Mouse (Mus musculus): Measurements from ENCODE around the gene Gzmf. TPM values are rescaled to one million over a fixed set of nuclear protein-coding genes. Genes with fewer than 3 reads are reported as not detected.
"Not testable (repeated sequence)": the region's sequence is repeated elsewhere in the genome, so short reads cannot be mapped to it uniquely, and the experiment has no call there.

Gzmf gene
- polyA plus RNA-seq, 1 experiment from 2014 or later: not detected

- no peak for ATAC-seq (ENCODE audit: low FRiP score, low read depth)
Measured at GRCm38 (mm10) chr14:56162109-56162508, 49.1 kb downstream of the Gzmf start.

DNA sequence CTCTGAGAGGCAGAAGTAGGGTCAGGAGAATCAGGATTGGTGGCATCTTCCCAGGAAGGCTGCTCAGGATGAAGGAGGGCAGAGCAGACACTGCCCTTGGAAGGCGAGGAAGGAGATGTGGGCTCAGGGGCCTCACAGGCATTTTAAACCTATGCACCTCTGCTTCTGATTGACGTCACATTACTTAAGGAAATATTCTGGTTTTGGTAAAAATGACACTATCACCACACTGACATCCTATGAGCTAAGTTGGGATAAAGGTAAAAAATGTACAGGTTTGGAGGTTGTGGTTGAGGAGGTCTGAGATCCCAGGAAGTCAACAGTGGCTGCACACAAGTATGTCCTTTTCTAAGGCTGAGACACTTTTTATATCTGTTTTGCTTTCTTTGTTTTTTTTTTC lies 51.7 kb downstream of the Gzmf start, which contains the start of gene Gzmg:
Gene Gzmg, minus strand, starts transcription at position 101 of the 400 bp plus-strand sequence.
- not testable (repeated sequence) for H3K9ac ChIP-seq; H3K36me3 ChIP-seq; H3K4me3 ChIP-seq; H3K27ac ChIP-seq; H3K27me3 ChIP-seq (replicated peaks); H3K4me2 ChIP-seq (replicated peaks); H3K4me1 ChIP-seq; ATAC-seq (ENCODE audit: low FRiP score, low read depth); H3K9me3 ChIP-seq
- 87% methylated on average over 2 of the region's 2 CpGs for WGBS

More at GRCm38 (mm10) chr14:56162109-56162508, 49.1 kb downstream of the Gzmf start:
- Histone ChIP-seq H3K9ac (no peak overlapping the region), H3K4me1 (no peaks in the 10 kb centered on the region), H3K36me3 (no peaks in the 10 kb centered on the region), H3K27ac (no peak overlapping the region), H3K9me3 (no peaks in the 10 kb centered on the region), H3K4me3 (no peak overlapping the region), H3K4me2 (replicated peaks) (no peak overlapping the region), H3K27me3 (replicated peaks) (no peaks in the 10 kb centered on the region)
- 86% methylated on average over 2 of the region's 2 CpGs for WGBS

DNA sequence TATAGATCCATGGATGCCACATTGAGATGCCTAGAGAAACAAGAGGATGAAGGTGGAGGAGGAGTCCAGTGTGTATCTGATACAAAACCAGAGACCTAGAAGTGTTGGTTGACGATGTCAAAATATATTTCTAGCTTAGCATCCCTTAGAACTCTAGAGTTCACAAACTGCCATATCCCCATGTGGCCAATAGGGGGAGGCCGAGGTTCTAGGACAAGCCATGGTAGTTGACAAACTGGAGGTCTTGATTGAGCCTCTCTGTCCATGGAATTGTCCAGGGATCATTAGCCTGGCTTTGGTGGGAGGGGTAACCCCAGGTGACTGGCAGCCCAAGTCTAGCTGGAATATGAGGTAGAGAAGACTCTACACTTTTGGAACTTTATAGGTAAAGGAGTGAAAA lies 55.9 kb downstream of the Gzmf start:
- Histone ChIP-seq H3K9ac (no peak overlapping the region), H3K4me1 (no peaks in the 10 kb centered on the region), H3K36me3 (no peaks in the 10 kb centered on the region), H3K27me3 (replicated peaks) (no peaks in the 10 kb centered on the region), H3K9me3 (no peaks in the 10 kb centered on the region), H3K4me2 (replicated peaks) (no peak overlapping the region), H3K4me3 (no peak overlapping the region), H3K27ac (no peak overlapping the region)
- 66% methylated on average over 2 of the region's 2 CpGs for WGBS
- ATAC-seq (ENCODE audit: low FRiP score, low read depth): no peak

Other genes with a start within 250 kb of the Gzmf start
- not detected in 2 replicates for gene Mcpt1, start 193.4 kb downstream of the Gzmf start, polyA plus RNA-seq (2016; fragmentation: Nextera tagmentation; extraction: Ambion mirVana)
- not detected in 2 replicates for gene Mcpt9, start 180.9 kb downstream of the Gzmf start, polyA plus RNA-seq (2016; fragmentation: Nextera tagmentation; extraction: Ambion mirVana)
- not detected in 2 replicates for gene Mcpt2, start 169.4 kb downstream of the Gzmf start, polyA plus RNA-seq (2016; fragmentation: Nextera tagmentation; extraction: Ambion mirVana)
- gene Mcpt4, start 149.1 kb downstream of the Gzmf start, polyA plus RNA-seq (2016; fragmentation: Nextera tagmentation; extraction: Ambion mirVana): not detected in 2 replicates
- gene Mcpt8, start 126.1 kb downstream of the Gzmf start, polyA plus RNA-seq (2016; fragmentation: Nextera tagmentation; extraction: Ambion mirVana): not detected in 2 replicates
- not detected in 2 replicates for gene Ctsg, start 108.8 kb downstream of the Gzmf start, polyA plus RNA-seq (2016; fragmentation: Nextera tagmentation; extraction: Ambion mirVana)
- not detected in 2 replicates for gene Gzme, start 90.8 kb downstream of the Gzmf start, polyA plus RNA-seq (2016; fragmentation: Nextera tagmentation; extraction: Ambion mirVana)
- not detected in 2 replicates for gene Gzmd, start 78.8 kb downstream of the Gzmf start, polyA plus RNA-seq (2016; fragmentation: Nextera tagmentation; extraction: Ambion mirVana)
- gene Gzmg, start 51.8 kb downstream of the Gzmf start, polyA plus RNA-seq (2016; fragmentation: Nextera tagmentation; extraction: Ambion mirVana): not detected in 2 replicates
- not detected in 2 replicates for gene Gzmn, start 36.8 kb downstream of the Gzmf start, polyA plus RNA-seq (2016; fragmentation: Nextera tagmentation; extraction: Ambion mirVana)
- not detected in 2 replicates for gene Gzmc, start 23.2 kb upstream of the Gzmf start, polyA plus RNA-seq (2016; fragmentation: Nextera tagmentation; extraction: Ambion mirVana)
- not detected in 2 replicates for gene Gzmb, start 50.8 kb upstream of the Gzmf start, polyA plus RNA-seq (2016; fragmentation: Nextera tagmentation; extraction: Ambion mirVana)
- not detected in 2 replicates for gene Atp12a, start 153.7 kb upstream of the Gzmf start, polyA plus RNA-seq (2016; fragmentation: Nextera tagmentation; extraction: Ambion mirVana)
- gene Rnf17, start 191.2 kb upstream of the Gzmf start, polyA plus RNA-seq (2016; fragmentation: Nextera tagmentation; extraction: Ambion mirVana): 1.4 and 1.5 TPM in 2 replicates